Mouse (Mus musculus): ENCODE results near the gene Dhx35. TPM values are rescaled to one million over a fixed set of nuclear protein-coding genes. Genes with fewer than 3 reads are reported as not detected.

Gene Dhx35
- polyA plus RNA-seq, 1 experiment from 2014 or later: 11.6 TPM

- no peak overlapping the region for H3K9ac ChIP-seq
- peaks cover 74% of the 10 kb centered on the region for H3K4me1 ChIP-seq
- H3K4me2 ChIP-seq: no peak overlapping the region
- 80% methylated on average over 13 of the region's 13 CpGs for WGBS
- H3K4me3 ChIP-seq: no peak overlapping the region
- H3K36me3 ChIP-seq: peaks cover 3% of the 10 kb centered on the region; the same call in 1 of the 2 replicates
- no peak overlapping the region for H3K27ac ChIP-seq
- H3K9me3 ChIP-seq: no peaks in the 10 kb centered on the region
- no peak for ATAC-seq (ENCODE audit: insufficient number of reproducible peaks, low FRiP score, low TSS enrichment, low read depth)
- H3K27me3 ChIP-seq: no peaks in the 10 kb centered on the region
Measured at GRCm38 (mm10) chr2:158772808-158773207, 21.8 kb upstream of the Dhx35 start.

GRCm38 (mm10) chr2:158774886-158775285 lies 19.7 kb upstream of the Dhx35 start:
- no peak overlapping the region for H3K9ac ChIP-seq
- ATAC-seq (ENCODE audit: insufficient number of reproducible peaks, low FRiP score, low TSS enrichment, low read depth): no peak
- no peaks in the 10 kb centered on the region for H3K27me3 ChIP-seq
- H3K27ac ChIP-seq: no peak overlapping the region
- no peaks in the 10 kb centered on the region for H3K9me3 ChIP-seq
- peaks cover 68% of the 10 kb centered on the region for H3K4me1 ChIP-seq
- H3K4me3 ChIP-seq: no peak overlapping the region
- H3K4me2 ChIP-seq: no peak overlapping the region
- peaks cover 8% of the 10 kb centered on the region; the same call in 1 of the 2 replicates for H3K36me3 ChIP-seq
- 70% methylated on average over 8 of the region's 8 CpGs for WGBS

- Histone ChIP-seq H3K4me1 (peaks cover 50% of the 10 kb centered on the region), H3K27ac (no peak overlapping the region), H3K4me3 (no peak overlapping the region), H3K27me3 (no peaks in the 10 kb centered on the region), H3K9me3 (no peaks in the 10 kb centered on the region), H3K9ac (no peak overlapping the region), H3K36me3 (peaks cover 25% of the 10 kb centered on the region), H3K4me2 (no peak overlapping the region)
- WGBS: 52% methylated on average over 4 of the region's 4 CpGs
- ATAC-seq (ENCODE audit: insufficient number of reproducible peaks, low FRiP score, low TSS enrichment, low read depth): 0 out of 2 replicates have a peak, but pooled peaks have one; percentile 41
Measured at GRCm38 (mm10) chr2:158776716-158777115, 17.9 kb upstream of the Dhx35 start.

- ATAC-seq (ENCODE audit: insufficient number of reproducible peaks, low FRiP score, low TSS enrichment, low read depth): no peak
- Histone ChIP-seq H3K9ac (no peak overlapping the region), H3K4me1 (peaks cover 44% of the 10 kb centered on the region), H3K36me3 (peaks cover 31% of the 10 kb centered on the region), H3K4me3 (no peak overlapping the region), H3K9me3 (no peaks in the 10 kb centered on the region), H3K27me3 (no peaks in the 10 kb centered on the region), H3K27ac (peak overlapping the region; percentile 38; the same call in 1 of the 2 replicates), H3K4me2 (no peak overlapping the region)
- 64% methylated on average over 6 of the region's 6 CpGs for WGBS
Measured at GRCm38 (mm10) chr2:158777490-158777889, 17.1 kb upstream of the Dhx35 start.

- no peak overlapping the region for H3K9ac ChIP-seq
- H3K4me2 ChIP-seq: no peak overlapping the region
- H3K9me3 ChIP-seq: no peaks in the 10 kb centered on the region
- 40% methylated on average over 7 of the region's 7 CpGs for WGBS
- peaks cover 41% of the 10 kb centered on the region for H3K4me1 ChIP-seq
- no peak overlapping the region for H3K4me3 ChIP-seq
- ATAC-seq (ENCODE audit: insufficient number of reproducible peaks, low FRiP score, low TSS enrichment, low read depth): no peak
- peak overlapping the region; percentile 8; the same call in 1 of the 2 replicates for H3K27ac ChIP-seq
- no peaks in the 10 kb centered on the region for H3K27me3 ChIP-seq
- peaks cover 37% of the 10 kb centered on the region for H3K36me3 ChIP-seq
Measured at GRCm38 (mm10) chr2:158778349-158778748, 16.3 kb upstream of the Dhx35 start.

GRCm38 (mm10) chr2:158781126-158781525 lies 13.5 kb upstream of the Dhx35 start:
- WGBS: 91% methylated on average over 7 of the region's 7 CpGs
- Histone ChIP-seq H3K36me3 (peaks cover 61% of the 10 kb centered on the region), H3K9ac (no peak overlapping the region), H3K9me3 (no peaks in the 10 kb centered on the region), H3K27ac (no peak overlapping the region), H3K4me2 (no peak overlapping the region), H3K4me3 (no peak overlapping the region), H3K27me3 (no peaks in the 10 kb centered on the region), H3K4me1 (peaks cover 26% of the 10 kb centered on the region)
- no peak for ATAC-seq (ENCODE audit: insufficient number of reproducible peaks, low FRiP score, low TSS enrichment, low read depth)

- no peak for ATAC-seq (ENCODE audit: insufficient number of reproducible peaks, low FRiP score, low TSS enrichment, low read depth)
- H3K9ac ChIP-seq: no peak overlapping the region
- no peaks in the 10 kb centered on the region for H3K9me3 ChIP-seq
- 84% methylated on average over 14 of the region's 14 CpGs for WGBS
- no peaks in the 10 kb centered on the region for H3K4me1 ChIP-seq
- no peak overlapping the region for H3K4me2 ChIP-seq
- peaks cover 41% of the 10 kb centered on the region for H3K36me3 ChIP-seq
- no peak overlapping the region for H3K27ac ChIP-seq
- H3K27me3 ChIP-seq: no peaks in the 10 kb centered on the region
- no peak overlapping the region for H3K4me3 ChIP-seq
Measured at GRCm38 (mm10) chr2:158786927-158787795, 7.4 kb upstream of the Dhx35 start.

- Histone ChIP-seq H3K27ac (peak overlapping the region; percentile 83), H3K4me3 (peak overlapping the region; percentile 82), H3K9ac (peak overlapping the region; percentile 58), H3K9me3 (no peaks in the 10 kb centered on the region), H3K36me3 (0 out of 2 replicates have a peak, but pooled peaks cover 3% of the 10 kb centered on the region), H3K27me3 (no peaks in the 10 kb centered on the region), H3K4me1 (peaks cover 12% of the 10 kb centered on the region), H3K4me2 (peak overlapping the region; percentile 74)
- no peak for ATAC-seq (ENCODE audit: insufficient number of reproducible peaks, low FRiP score, low TSS enrichment, low read depth)
- WGBS: 4% methylated on average over 15 of the region's 15 CpGs
Measured at GRCm38 (mm10) chr2:158795043-158795442, 436 bp downstream of the Dhx35 start.

- H3K9me3 ChIP-seq: no peaks in the 10 kb centered on the region
- H3K27me3 ChIP-seq: no peaks in the 10 kb centered on the region
- no peak overlapping the region for H3K4me2 ChIP-seq
- H3K4me1 ChIP-seq: peaks cover 12% of the 10 kb centered on the region
- H3K9ac ChIP-seq: no peak overlapping the region
- no peak overlapping the region for H3K4me3 ChIP-seq
- WGBS: 82% methylated on average over 2 of the region's 2 CpGs
- H3K27ac ChIP-seq: no peak overlapping the region
- H3K36me3 ChIP-seq: 0 out of 2 replicates have a peak, but pooled peaks cover 3% of the 10 kb centered on the region
- no peak for ATAC-seq (ENCODE audit: insufficient number of reproducible peaks, low FRiP score, low TSS enrichment, low read depth)
Measured at GRCm38 (mm10) chr2:158795875-158796274, 1.3 kb downstream of the Dhx35 start.

GRCm38 (mm10) chr2:158799328-158799727 lies 4.7 kb downstream of the Dhx35 start:
- H3K36me3 ChIP-seq: peaks cover 27% of the 10 kb centered on the region
- no peak overlapping the region for H3K4me3 ChIP-seq
- H3K4me2 ChIP-seq: no peak overlapping the region
- WGBS: 46% methylated on average over 4 of the region's 4 CpGs
- peak overlapping the region; percentile 43 for H3K27ac ChIP-seq
- no peak for ATAC-seq (ENCODE audit: insufficient number of reproducible peaks, low FRiP score, low TSS enrichment, low read depth)
- peaks cover 5% of the 10 kb centered on the region for H3K4me1 ChIP-seq
- H3K27me3 ChIP-seq: no peaks in the 10 kb centered on the region
- H3K9me3 ChIP-seq: no peaks in the 10 kb centered on the region
- no peak overlapping the region for H3K9ac ChIP-seq

GRCm38 (mm10) chr2:158800788-158801187 lies 6.2 kb downstream of the Dhx35 start:
- H3K9me3 ChIP-seq: no peaks in the 10 kb centered on the region
- H3K27ac ChIP-seq: no peak overlapping the region
- WGBS: 85% methylated on average over 8 of the region's 8 CpGs
- no peak overlapping the region for H3K4me3 ChIP-seq
- no peaks in the 10 kb centered on the region for H3K4me1 ChIP-seq
- H3K36me3 ChIP-seq: peaks cover 34% of the 10 kb centered on the region
- no peak for ATAC-seq (ENCODE audit: insufficient number of reproducible peaks, low FRiP score, low TSS enrichment, low read depth)
- H3K4me2 ChIP-seq: no peak overlapping the region
- no peak overlapping the region for H3K9ac ChIP-seq
- no peaks in the 10 kb centered on the region for H3K27me3 ChIP-seq

- no peak overlapping the region for H3K4me2 ChIP-seq
- peaks cover 40% of the 10 kb centered on the region for H3K36me3 ChIP-seq
- no peaks in the 10 kb centered on the region for H3K9me3 ChIP-seq
- no peaks in the 10 kb centered on the region for H3K27me3 ChIP-seq
- no peak overlapping the region for H3K27ac ChIP-seq
- H3K4me3 ChIP-seq: no peak overlapping the region
- no peak overlapping the region for H3K9ac ChIP-seq
- no peaks in the 10 kb centered on the region for H3K4me1 ChIP-seq
- 86% methylated on average over 8 of the region's 8 CpGs for whole genome bisulfite sequencing
- no peak for ATAC-seq (ENCODE audit: insufficient number of reproducible peaks, low FRiP score, low TSS enrichment, low read depth)
Measured at GRCm38 (mm10) chr2:158803575-158803974, 9.0 kb downstream of the Dhx35 start.
